Mouse (Mus musculus) spleen, adult 2 months (tissue): ENCODE data around the gene Amt.

ENCODE experiments used
- CTCF ChIP-seq: fragments of 200-500 bp; IDR thresholded peaks from 2 replicates; pipeline ENCODE4 v1.5.1; 2011; ENCODE audit warnings: mild to moderate bottlenecking, inconsistent platforms; ENCODE audit not compliant: insufficient read depth, insufficient read length, insufficient replicate concordance; ENCODE audit errors: extremely low read depth
- POLR2A ChIP-seq: fragments of 200-500 bp; IDR thresholded peaks from 2 replicates; pipeline ENCODE4 v1.6.1; 2011; ENCODE audit warnings: low read depth, low read length, inconsistent platforms

DNA sequence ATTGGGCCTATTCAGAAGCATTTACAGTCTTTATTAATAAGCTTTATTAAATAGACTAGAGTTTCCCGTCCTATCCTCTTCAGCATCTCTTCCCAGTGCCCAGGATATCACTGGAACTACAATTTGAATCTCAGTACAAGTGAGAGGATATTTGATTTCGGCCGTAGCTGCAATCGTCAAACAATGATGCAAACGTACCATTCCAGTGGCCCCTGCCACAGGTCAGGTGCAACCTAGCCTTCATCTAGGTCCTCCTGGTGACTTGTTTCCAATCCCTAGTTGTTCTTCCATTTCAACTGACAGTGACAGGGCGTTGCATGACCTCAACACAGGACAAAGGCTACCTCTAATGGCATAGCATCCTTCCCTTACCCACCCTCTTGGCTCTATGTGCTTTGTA is 5.9 kb upstream of the Amt start:
- TF ChIP-seq POLR2A: no peak
- TF ChIP-seq CTCF: no peak
